Mouse (Mus musculus) stomach, postnatal 0 days (tissue): ENCODE measurements at regions not wholly inside any gene's neighbourhood (a gene's known extent, or its start where the extent isn't known, plus 50 kb on each side); places are given as distances from the start of the nearest gene placed in this dataset.

Experiments
- ATAC-seq: fragments of 200-750 bp; cut with Nextera tagmentation; 2 replicates; pipeline ENCODE4 v1.8.0; 2017; ENCODE audit not compliant: low FRiP score, low TSS enrichment
- DNase-seq: peaks from one replicate; pipeline ENCODE4 v3.0.0-alpha.2; 2016; ENCODE audit warnings: low spot score
- H3K27ac ChIP-seq: fragments of 300-500 bp; sonication (generic); replicated peaks from 2 replicates; pipeline ENCODE4 v1.5.1; 2014; ENCODE audit warnings: mild to moderate bottlenecking, control low read depth
- H3K27me3 ChIP-seq: fragments of 300-500 bp; sonication (generic); 2 replicates; pipeline ENCODE4 v1.6.1; 2014; ENCODE audit warnings: low read length; ENCODE audit not compliant: control insufficient read depth, insufficient read depth
- H3K36me3 ChIP-seq: fragments of 300-500 bp; sonication (generic); 2 replicates; pipeline ENCODE4 v1.6.1; 2014; ENCODE audit warnings: low read length, mixed read lengths; ENCODE audit not compliant: control insufficient read depth, insufficient read depth
- H3K4me1 ChIP-seq: fragments of 300-500 bp; sonication (generic); replicated peaks from 2 replicates; pipeline ENCODE4 v1.6.1; 2014; ENCODE audit warnings: antibody characterized with exemption; ENCODE audit not compliant: control insufficient read depth, insufficient read depth
- H3K4me2 ChIP-seq: fragments of 300-500 bp; sonication (generic); replicated peaks from 2 replicates; pipeline ENCODE4 v1.6.1; 2014; ENCODE audit warnings: low read depth, mild to moderate bottlenecking, control low read depth, moderate library complexity
- H3K4me3 ChIP-seq: fragments of 300-500 bp; sonication (generic); 2 replicates; pipeline ENCODE4 v1.5.1; 2014; ENCODE audit warnings: low read depth, low read length, control low read depth
- H3K9ac ChIP-seq: fragments of 300-500 bp; sonication (generic); 2 replicates; pipeline ENCODE4 v1.6.1; 2014; ENCODE audit warnings: mild to moderate bottlenecking, low read length, control low read depth, mixed read lengths
- H3K9me3 ChIP-seq: fragments of 300-500 bp; sonication (generic); 2 replicates; pipeline ENCODE4 v1.6.1; 2016; ENCODE audit warnings: low read length; ENCODE audit not compliant: control insufficient read depth
- CTCF ChIP-seq: IDR thresholded peaks from 2 replicates; pipeline ENCODE4 v1.5.1; 2016; ENCODE audit warnings: antibody characterized with exemption, low read depth, mild to moderate bottlenecking, moderate library complexity
- EP300 ChIP-seq: optimal IDR thresholded peaks from 2 replicates; pipeline ENCODE3; 2016; ENCODE audit warnings: antibody characterized with exemption
- WGBS: fragments of 180-500 bp; shearing (Covaris S2); extraction: QIAGEN DNeasy Blood & Tissue Kit; methylation state at CpG from one replicate; pipeline ENCODE4 v1.1.7; 2014; 5-methylcytosine and 5-hydroxymethylcytosine counted together

DNA sequence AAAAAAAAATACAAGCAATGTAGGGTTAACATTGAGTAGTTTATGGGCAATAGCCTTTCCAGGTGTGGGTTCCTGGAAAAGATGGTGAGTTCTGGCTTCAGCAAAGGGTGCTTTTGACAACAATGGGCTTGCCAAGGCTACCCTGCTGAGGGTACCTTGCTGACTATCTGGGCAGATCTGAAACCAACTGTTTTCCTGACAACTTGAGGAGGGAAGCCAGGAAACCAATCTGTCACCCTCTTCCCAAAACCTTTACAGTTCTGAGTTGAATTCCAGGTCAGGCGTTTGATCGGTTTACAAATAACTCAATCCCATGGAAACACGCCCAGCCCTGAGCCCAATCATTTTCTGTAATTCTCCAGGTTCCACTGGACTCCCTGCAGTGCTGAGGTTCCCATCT, 336.6 kb downstream of the Prdm2 start:
- no peak for ATAC-seq
- no peaks in the 10 kb centered on the region for H3K4me1 ChIP-seq
- 73% methylated on average over 3 of the region's 3 CpGs for WGBS
- no peak overlapping the region for H3K9ac ChIP-seq
- H3K4me2 ChIP-seq: no peak overlapping the region
- no peaks in the 10 kb centered on the region for H3K27me3 ChIP-seq
- H3K27ac ChIP-seq: no peak overlapping the region
- H3K9me3 ChIP-seq: no peaks in the 10 kb centered on the region
- no peaks in the 10 kb centered on the region for H3K36me3 ChIP-seq
- TF ChIP-seq EP300 (no peak), CTCF (no peak)
- DNase-seq: no peak
- H3K4me3 ChIP-seq: no peak overlapping the region

DNA sequence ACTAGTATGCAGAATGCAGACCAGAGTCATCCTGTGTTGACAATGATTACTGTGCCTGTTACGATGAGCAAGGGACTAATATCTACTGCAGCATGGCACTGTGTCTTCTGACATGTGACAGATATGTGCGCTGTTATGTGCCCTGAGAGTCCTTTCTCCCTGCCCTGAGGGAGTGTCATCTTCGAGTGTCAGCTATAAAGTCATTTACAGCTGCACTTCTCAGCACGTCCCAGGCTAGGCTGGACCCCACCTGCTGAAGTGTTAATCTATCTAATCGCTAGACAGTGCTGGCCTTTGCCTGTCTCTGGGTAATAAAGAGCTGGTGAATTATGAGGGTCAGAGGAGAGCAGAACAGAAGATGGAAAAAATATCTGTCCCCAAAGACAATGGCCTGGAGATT, 337.7 kb downstream of the Prdm2 start:
- TF ChIP-seq CTCF (no peak), EP300 (no peak)
- H3K4me1 ChIP-seq: no peaks in the 10 kb centered on the region
- H3K4me3 ChIP-seq: no peak overlapping the region
- 72% methylated on average over 5 of the region's 5 CpGs for WGBS
- DNase-seq (no peak), ATAC-seq (no peak)
- no peaks in the 10 kb centered on the region for H3K36me3 ChIP-seq
- H3K9ac ChIP-seq: no peak overlapping the region
- H3K27ac ChIP-seq: no peak overlapping the region
- H3K9me3 ChIP-seq: no peaks in the 10 kb centered on the region
- H3K4me2 ChIP-seq: no peak overlapping the region
- no peaks in the 10 kb centered on the region for H3K27me3 ChIP-seq

DNA sequence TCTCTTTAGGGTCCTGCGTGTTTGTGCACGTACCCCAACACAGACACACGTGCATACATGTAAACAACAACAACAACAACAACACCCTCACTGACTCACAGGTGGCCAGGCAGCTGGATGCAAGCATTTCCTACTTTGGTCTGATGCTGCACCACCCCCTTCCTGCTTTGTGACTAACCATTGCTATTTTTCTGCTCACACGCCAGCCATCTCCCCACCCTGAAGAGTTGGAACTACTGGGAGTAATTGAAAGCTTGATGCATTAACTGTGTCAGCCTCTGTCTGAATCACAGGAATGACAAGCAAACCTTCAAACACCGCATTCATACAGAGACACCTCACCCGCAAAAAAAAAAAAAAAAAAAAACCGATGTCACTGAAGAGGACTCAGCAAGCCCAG, 346.5 kb downstream of the Prdm2 start:
- Histone ChIP-seq H3K36me3 (no peaks in the 10 kb centered on the region), H3K4me2 (no peak overlapping the region), H3K27ac (no peak overlapping the region), H3K9ac (no peak overlapping the region), H3K27me3 (no peaks in the 10 kb centered on the region), H3K4me3 (no peak overlapping the region), H3K9me3 (no peaks in the 10 kb centered on the region), H3K4me1 (no peaks in the 10 kb centered on the region)
- no peak for ATAC-seq
- 83% methylated on average over 7 of the region's 7 CpGs for WGBS
- no peak for DNase-seq
- no peak for TF ChIP-seq EP300
- TF ChIP-seq CTCF: no peak

DNA sequence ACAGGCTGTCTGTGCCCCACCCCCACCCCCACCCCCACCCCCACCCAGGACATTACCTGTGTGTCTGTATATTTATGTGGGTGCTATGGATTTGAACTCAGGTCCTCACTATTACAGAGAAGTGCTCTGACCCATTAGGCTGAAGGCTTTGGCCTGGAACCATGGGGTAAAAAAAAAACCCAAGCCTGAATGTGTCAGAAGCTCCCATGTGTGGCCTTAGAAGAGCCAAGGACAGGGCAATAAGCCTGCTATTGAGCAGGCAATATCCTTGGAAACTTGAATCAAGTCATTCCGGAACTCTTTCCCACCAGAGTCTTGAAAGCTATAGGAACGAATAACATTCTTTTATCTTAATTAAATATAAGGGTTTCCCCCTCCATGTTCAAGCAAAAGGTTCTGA, 347.2 kb downstream of the Prdm2 start:
- Histone ChIP-seq H3K36me3 (no peaks in the 10 kb centered on the region), H3K4me3 (no peak overlapping the region), H3K4me2 (no peak overlapping the region), H3K27me3 (no peaks in the 10 kb centered on the region), H3K9ac (no peak overlapping the region), H3K27ac (no peak overlapping the region), H3K4me1 (no peaks in the 10 kb centered on the region), H3K9me3 (no peaks in the 10 kb centered on the region)
- DNase-seq: no peak
- ATAC-seq: no peak
- 81% methylated on average over 2 of the region's 2 CpGs for WGBS
- no peak for TF ChIP-seq EP300
- no peak for TF ChIP-seq CTCF

DNA sequence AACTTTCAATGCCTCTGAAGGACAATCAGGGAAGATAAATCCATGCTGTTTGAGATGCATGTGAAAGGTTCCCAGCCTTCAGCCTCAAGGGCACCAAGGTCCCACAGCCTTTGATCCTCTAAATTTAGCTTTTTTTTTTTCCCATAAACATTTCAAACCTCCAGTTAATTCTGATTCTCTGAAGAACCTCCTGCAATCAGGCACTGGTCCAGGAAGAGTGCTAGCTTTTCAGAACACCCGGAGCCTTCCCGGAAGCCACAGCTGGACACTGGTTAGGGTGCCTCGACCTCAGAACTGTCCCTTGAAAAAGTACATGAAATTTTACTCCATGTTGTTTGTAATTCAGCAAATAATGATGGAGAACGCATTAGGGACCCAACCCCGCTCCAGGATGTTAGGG, 348.9 kb downstream of the Prdm2 start:
- no peak overlapping the region for H3K27ac ChIP-seq
- WGBS: 58% methylated on average over 5 of the region's 5 CpGs
- no peak for ATAC-seq
- DNase-seq: no peak
- H3K4me2 ChIP-seq: no peak overlapping the region
- H3K27me3 ChIP-seq: no peaks in the 10 kb centered on the region
- no peak overlapping the region for H3K9ac ChIP-seq
- TF ChIP-seq EP300 (no peak), CTCF (no peak)
- no peaks in the 10 kb centered on the region for H3K9me3 ChIP-seq
- no peak overlapping the region for H3K4me3 ChIP-seq
- no peaks in the 10 kb centered on the region for H3K36me3 ChIP-seq
- no peaks in the 10 kb centered on the region for H3K4me1 ChIP-seq

DNA sequence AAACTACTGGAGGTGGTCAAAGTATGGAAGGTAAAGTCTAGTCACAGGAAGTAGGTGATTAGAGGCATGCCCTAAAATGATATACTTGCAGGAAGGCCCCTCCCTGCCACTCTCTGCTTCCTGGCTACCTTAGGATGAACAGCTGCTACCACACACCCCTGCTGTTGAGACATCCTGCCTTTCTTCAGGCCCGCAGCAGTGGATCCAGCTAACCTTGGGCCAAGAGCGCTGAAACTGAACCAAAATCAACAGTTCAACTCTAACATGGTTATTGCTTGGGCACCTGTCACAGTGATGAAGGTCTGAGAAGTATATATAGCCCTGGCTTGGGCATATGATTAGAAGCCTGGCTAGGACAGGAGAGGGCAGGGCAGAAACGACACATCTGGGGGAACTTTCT, 352.4 kb downstream of the Prdm2 start:
- no peak for TF ChIP-seq EP300
- no peak for TF ChIP-seq CTCF
- Histone ChIP-seq H3K9me3 (no peaks in the 10 kb centered on the region), H3K27ac (no peak overlapping the region), H3K4me2 (no peak overlapping the region), H3K4me3 (no peak overlapping the region), H3K9ac (no peak overlapping the region), H3K27me3 (no peaks in the 10 kb centered on the region), H3K4me1 (no peaks in the 10 kb centered on the region), H3K36me3 (no peaks in the 10 kb centered on the region)
- ATAC-seq (no peak), DNase-seq (no peak)
- WGBS: 87% methylated on average over 3 of the region's 3 CpGs
